Mouse (Mus musculus) granulocyte monocyte progenitor cell, adult 5-6 weeks (primary cell): ENCODE data around the gene Nobox. TPM values are rescaled to one million over a fixed set of nuclear protein-coding genes. Genes with fewer than 3 reads are reported as not detected.

Source experiments
- ATAC-seq: replicated peaks from 2 replicates; pipeline ENCODE4 v1.8.0; 2016; ENCODE audit warnings: mild to moderate bottlenecking, moderate TSS enrichment, inconsistent platforms; ENCODE audit not compliant: poor library complexity, severe bottlenecking
- total RNA-seq, 2 experiments: library from RNA; stranded (forward) in 1 of 2; stranded (reverse) in 1 of 2; fragments of 200-712, 200-1000 nt in 1 of 2; fragments of >200 nt in 1 of 2; fragmentation: Nextera tagmentation in 1 of 2; gene quantifications; 2 replicates each; pipeline ENCODE4 v1.2.3; 2014 to 2017

The Nobox gene
- total RNA-seq, 2 experiments from 2014 or later, result not detected

DNA sequence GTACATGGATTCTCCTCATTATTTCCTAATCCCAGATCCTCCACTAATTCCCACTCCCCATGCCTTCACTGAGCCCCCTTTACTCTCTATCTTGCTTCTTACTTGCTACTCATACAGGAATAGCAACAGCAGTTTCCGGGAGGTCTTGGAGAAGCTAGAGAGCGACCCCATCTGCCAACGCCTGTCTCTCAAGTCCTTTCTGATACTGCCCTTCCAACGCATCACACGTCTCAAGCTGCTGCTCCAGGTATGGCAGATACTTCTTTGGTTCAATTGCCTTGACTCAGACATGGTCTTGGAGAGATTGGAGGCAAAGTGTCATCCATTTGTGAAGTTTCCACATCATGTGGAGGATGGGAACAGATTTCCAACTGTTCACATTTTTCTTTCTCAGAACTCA lies 28.9 kb downstream of the Nobox start:
- ATAC-seq, result no peak

DNA sequence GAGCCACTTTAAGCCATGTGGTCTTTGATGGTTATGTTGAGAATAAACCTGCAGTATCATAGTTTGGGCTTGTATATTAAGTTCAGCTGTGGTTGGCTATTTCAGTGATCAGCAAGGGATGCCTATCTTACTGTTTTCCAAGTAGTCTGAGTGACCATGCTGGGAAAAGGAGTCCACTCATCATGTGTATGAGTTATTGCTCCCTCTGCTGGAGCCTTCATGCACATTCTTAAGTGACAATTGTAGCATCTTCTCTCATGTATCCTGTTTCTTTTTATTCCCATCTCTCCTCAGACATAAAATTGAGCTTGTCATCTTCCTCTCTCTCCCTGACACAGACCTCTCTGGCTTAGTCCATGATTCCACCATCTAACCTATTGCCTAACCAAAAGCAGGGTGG lies 31.1 kb downstream of the Nobox start:
- peak; percentile 44 for ATAC-seq

DNA sequence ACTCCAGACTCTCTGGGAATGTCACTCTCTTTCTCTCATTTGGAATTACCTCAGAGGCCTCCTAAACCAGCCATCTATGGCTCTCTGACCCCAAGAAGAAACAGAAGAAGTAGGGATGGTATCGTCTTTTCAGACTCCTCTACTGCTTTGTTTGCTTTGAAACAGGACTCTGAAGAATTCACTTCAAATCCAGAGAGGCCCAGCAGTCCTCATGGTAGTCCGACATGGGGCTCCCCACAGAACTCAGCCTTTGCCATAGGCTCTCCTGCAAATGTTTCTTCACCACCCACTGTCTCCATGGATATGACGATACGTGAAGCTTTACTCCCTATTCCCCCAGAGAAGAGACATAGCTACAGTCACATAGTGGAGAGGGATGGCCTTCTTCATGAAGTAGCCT lies 35.2 kb downstream of the Nobox start:
- ATAC-seq, result no peak

DNA sequence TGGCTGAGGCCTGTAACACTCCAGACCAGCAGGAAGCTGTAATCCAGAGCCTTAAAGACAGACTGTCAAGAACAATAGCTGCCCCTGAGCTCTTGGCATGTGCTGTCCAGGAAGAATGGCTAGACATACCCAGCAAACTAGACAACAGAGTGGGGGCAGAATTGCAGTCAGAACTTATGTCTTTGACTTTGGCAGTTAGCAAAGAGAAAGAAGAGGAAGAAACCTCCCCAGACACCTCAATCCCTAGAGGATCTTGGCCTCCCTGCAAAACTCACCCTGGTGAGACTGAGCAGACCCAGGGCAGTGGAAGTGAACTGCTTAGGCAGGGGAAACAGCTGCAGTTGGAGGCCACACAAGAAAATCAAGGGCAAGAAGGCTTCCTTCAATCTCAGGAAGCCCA lies 36.8 kb downstream of the Nobox start:
- ATAC-seq, result no peak

DNA sequence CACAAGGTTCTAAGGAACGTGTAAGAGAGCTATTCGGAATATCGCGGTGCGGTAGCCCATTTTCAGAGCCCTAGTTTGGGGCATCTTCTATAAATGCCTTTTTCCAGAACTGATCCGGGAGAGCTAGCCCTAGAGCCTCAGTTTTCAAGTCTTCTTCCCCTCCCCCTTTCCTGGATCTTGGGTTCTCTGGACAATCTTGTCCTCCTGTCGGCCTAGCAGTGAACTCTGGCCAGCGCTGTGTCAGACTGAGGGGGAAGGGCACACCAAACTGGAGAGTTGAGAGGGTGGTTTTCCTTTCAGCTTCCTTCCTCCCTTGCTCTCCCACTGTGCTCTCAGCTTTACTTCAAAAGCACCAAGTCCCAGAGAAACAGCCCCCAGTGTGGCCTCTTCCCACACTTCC lies 43.0 kb downstream of the Nobox start:
- peak; percentile 65 for ATAC-seq

DNA sequence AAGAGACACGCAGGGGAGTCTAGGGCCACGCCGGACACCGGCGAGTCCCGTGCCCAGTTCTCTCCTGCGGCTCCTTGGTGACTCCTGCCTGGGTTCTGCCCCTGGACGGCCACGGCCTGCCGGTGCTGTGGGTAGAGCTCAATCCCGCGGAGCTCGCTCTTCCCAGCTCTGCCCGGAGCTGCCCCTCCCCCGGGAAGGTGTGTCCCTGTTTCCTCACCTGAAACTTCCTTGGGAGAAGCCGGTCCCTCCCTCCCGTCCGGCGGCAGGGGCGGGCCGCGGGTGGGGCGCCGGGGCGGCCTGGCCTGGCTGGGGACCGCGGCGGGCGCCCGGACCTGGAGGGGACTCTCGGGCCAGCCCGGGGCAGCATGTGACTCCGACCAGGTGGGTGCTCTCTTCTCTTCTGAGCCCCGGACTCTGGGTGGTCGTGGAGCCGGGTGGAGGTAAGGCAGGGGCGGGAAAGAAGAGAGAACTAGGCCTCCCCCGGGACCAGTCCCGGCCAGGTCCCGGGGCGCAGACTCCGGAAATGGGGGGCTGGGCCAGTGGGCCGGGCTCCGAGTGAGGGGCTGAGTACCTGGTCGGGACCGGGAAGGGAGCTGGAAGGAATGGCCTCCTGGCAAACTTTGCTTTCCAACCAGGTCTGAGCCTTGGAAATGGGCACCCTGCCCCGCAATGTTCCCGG lies 43.9 kb downstream of the Nobox start, which contains the start of gene Arhgef5:
Arhgef5 (plus strand) TSS at position 220 of the 679 bp plus-strand sequence.
- ATAC-seq, result peak; percentile 53

DNA sequence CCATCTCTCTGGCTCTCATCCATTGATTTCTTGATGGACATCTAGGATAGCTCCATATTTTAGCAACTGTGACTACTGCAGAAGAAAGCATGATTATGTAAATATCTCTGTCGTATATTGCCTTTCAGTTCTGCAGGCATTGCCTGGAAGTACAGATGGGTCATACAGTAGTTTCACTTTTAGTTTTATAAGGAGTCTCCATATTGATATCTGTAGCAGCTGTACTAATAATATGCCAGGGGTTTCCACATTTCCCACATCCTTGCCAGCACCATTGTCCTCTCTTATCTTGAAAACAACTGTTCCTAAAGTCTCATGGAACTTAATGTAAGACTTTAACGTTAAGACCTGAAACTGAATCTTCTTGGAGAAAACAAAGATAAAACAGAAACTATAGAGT lies 48.6 kb downstream of the Nobox start:
- ATAC-seq, result peak; percentile 39; the same call in 1 of the 2 replicates

DNA sequence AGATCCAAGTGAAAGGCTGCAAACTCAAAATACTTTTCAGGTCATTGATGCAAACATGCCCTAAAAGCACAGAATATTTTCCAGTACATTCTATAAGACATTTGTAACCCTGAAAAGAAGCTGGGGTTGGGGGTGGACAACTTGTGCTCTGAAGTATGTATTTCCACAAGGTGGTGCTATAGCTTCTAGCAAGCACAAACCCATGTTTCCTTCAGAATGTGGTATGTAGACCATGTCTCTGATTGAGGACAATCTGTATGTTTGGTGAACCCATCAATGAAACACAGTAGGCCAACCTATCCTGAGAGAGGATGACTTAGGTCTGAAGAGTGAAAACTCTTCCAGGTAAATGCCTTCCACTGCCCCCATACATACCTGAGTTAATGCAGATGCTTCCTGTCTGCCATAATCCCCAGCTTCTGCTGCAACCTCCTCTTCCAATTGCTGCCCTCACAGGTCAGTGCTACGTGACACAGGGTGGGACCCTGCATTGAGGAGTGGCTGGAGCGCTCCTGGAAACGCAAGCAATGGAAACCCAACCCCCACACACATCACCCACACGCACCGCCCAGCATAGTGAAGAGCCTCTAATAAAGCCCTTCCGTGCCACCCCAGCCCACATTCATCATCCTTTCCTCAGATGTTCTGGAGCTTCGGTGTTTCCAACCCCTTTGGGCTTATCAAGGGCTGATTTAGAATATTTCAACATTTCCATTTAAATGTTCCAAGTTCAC lies 55.0 kb downstream of the Nobox start:
- peak; percentile 62 for ATAC-seq

Other genes with a start within 250 kb of the Nobox start
- gene Olfr441, start 203.2 kb downstream of the Nobox start, total RNA-seq (2014; fragmentation: Nextera tagmentation), result not detected in 2 replicates
- not detected in 2 replicates for gene Olfr441, start 203.2 kb downstream of the Nobox start, total RNA-seq (2017)
- gene Olfr237-ps1, start 163.0 kb downstream of the Nobox start, total RNA-seq (2014; fragmentation: Nextera tagmentation), result not detected in 2 replicates
- not detected in 2 replicates for gene Olfr237-ps1, start 163.0 kb downstream of the Nobox start, total RNA-seq (2017)
- not detected in 2 replicates for gene Olfr437, start 146.3 kb downstream of the Nobox start, total RNA-seq (2014; fragmentation: Nextera tagmentation)
- not detected in 2 replicates for gene Olfr437, start 146.3 kb downstream of the Nobox start, total RNA-seq (2017)
- not detected in 2 replicates for gene Olfr13, start 137.4 kb downstream of the Nobox start, total RNA-seq (2014; fragmentation: Nextera tagmentation)
- gene Olfr13, start 137.4 kb downstream of the Nobox start, total RNA-seq (2017), result not detected in 2 replicates
- gene Olfr435, start 112.4 kb downstream of the Nobox start, total RNA-seq (2014; fragmentation: Nextera tagmentation), result not detected in 2 replicates
- not detected in 2 replicates for gene Olfr435, start 112.4 kb downstream of the Nobox start, total RNA-seq (2017)
- gene Olfr434, start 96.5 kb downstream of the Nobox start, total RNA-seq (2014; fragmentation: Nextera tagmentation), result not detected in 2 replicates
- gene Olfr434, start 96.5 kb downstream of the Nobox start, total RNA-seq (2017), result not detected in 2 replicates
- gene Olfr47, start 78.0 kb downstream of the Nobox start, total RNA-seq (2014; fragmentation: Nextera tagmentation), result not detected in 2 replicates
- gene Olfr47, start 78.0 kb downstream of the Nobox start, total RNA-seq (2017), result not detected in 2 replicates
- gene Arhgef5, start 44.0 kb downstream of the Nobox start, total RNA-seq (2014; fragmentation: Nextera tagmentation), result 2.0 and 2.5 TPM in 2 replicates
- 1.4 and 2.2 TPM in 2 replicates for gene Arhgef5, start 44.0 kb downstream of the Nobox start, total RNA-seq (2017)